Mouse (Mus musculus) megakaryocyte-erythroid progenitor cell, adult 5-6 weeks (primary cell): Measurements from ENCODE around the gene Arhgef15. TPM values are rescaled to one million over a fixed set of nuclear protein-coding genes. Genes with fewer than 3 reads are reported as not detected.
A peak's percentile ranks its signal among the peaks of the same experiment; 100 is the strongest.
"Not testable (repeated sequence)": the region's sequence is repeated elsewhere in the genome, so short reads cannot be mapped to it uniquely, and the experiment has no call there.

Experiments used
- ATAC-seq: replicated peaks from 2 replicates; pipeline ENCODE4 v1.8.0; 2016; ENCODE audit warnings: mild to moderate bottlenecking, inconsistent platforms; ENCODE audit not compliant: severe bottlenecking, poor library complexity, low FRiP score, low TSS enrichment
- total RNA-seq, 2 experiments: library from RNA; stranded (forward) in 1 of 2; stranded (reverse) in 1 of 2; fragments of 200-1000, 215-1000 nt in 1 of 2; fragments of >200 nt in 1 of 2; fragmentation: Nextera tagmentation in 1 of 2; gene quantifications; 2 replicates each; pipeline ENCODE4 v1.2.3; 2014 to 2017

Gene Arhgef15
- not detected in 2 replicates for total RNA-seq (2014; fragmentation: Nextera tagmentation)
- not detected in 2 replicates for total RNA-seq (2017)

- ATAC-seq: no peak
Measured at GRCm38 (mm10) chr11:68957308-68957707, at the start of gene Arhgef15. Gene Arhgef15, minus strand, starts transcription at chr11:68957480.

- not testable (repeated sequence) for ATAC-seq
Measured at GRCm38 (mm10) chr11:69006575-69006974, 49.3 kb upstream of the Arhgef15 start.

- ATAC-seq: peak; percentile 68
Measured at GRCm38 (mm10) chr11:69005193-69005592, 47.9 kb upstream of the Arhgef15 start.

- ATAC-seq: no peak
Measured at GRCm38 (mm10) chr11:69003592-69003991, 46.3 kb upstream of the Arhgef15 start.

- ATAC-seq: not testable (repeated sequence)
Measured at GRCm38 (mm10) chr11:69002782-69003181, 45.5 kb upstream of the Arhgef15 start.

- ATAC-seq: 0 out of 2 replicates have a peak, but pooled peaks have one; percentile 5
Measured at GRCm38 (mm10) chr11:68997080-68997479, 39.8 kb upstream of the Arhgef15 start.

- ATAC-seq: 0 out of 2 replicates have a peak, but pooled peaks have one; percentile 42
Measured at GRCm38 (mm10) chr11:68994377-68994776, 37.1 kb upstream of the Arhgef15 start.

- no peak for ATAC-seq
Measured at GRCm38 (mm10) chr11:68993122-68993521, 35.8 kb upstream of the Arhgef15 start.

GRCm38 (mm10) chr11:68988341-68988740 is 31.1 kb upstream of the Arhgef15 start:
- no peak for ATAC-seq

- ATAC-seq: no peak
Measured at GRCm38 (mm10) chr11:68987365-68987882, 30.1 kb upstream of the Arhgef15 start.

- ATAC-seq: peak; percentile 60
Measured at GRCm38 (mm10) chr11:68982639-68983369, 25.5 kb upstream of the Arhgef15 start.

GRCm38 (mm10) chr11:68980919-68981318 is 23.6 kb upstream of the Arhgef15 start:
- ATAC-seq: no peak

- peak; percentile 62 for ATAC-seq
Measured at GRCm38 (mm10) chr11:68979320-68979733, 22.0 kb upstream of the Arhgef15 start.

- ATAC-seq: no peak
Measured at GRCm38 (mm10) chr11:68975601-68976000, 18.3 kb upstream of the Arhgef15 start.

GRCm38 (mm10) chr11:68975085-68975484 is 17.8 kb upstream of the Arhgef15 start, which contains the start of gene Rangrf:
Gene Rangrf, minus strand, starts transcription at chr11:68975185.
- no peak for ATAC-seq

- ATAC-seq: no peak
Measured at GRCm38 (mm10) chr11:68974059-68974450, 16.8 kb upstream of the Arhgef15 start.

GRCm38 (mm10) chr11:68973250-68974058 is 16.2 kb upstream of the Arhgef15 start:
- peak; percentile 83 for ATAC-seq

- ATAC-seq: no peak
Measured at GRCm38 (mm10) chr11:68970232-68970631, 13.0 kb upstream of the Arhgef15 start.

GRCm38 (mm10) chr11:68968752-68969151 is 11.5 kb upstream of the Arhgef15 start:
- no peak for ATAC-seq
